Mouse (Mus musculus) cortical plate, adult 2 months (tissue): Measurements from ENCODE around the gene Rlf. TPM values are rescaled to one million over a fixed set of nuclear protein-coding genes. Genes with fewer than 3 reads are reported as not detected.

ENCODE experiments used
- H3K27ac ChIP-seq: fragments of 200-500 bp; 2 replicates; pipeline ENCODE4 v1.5.1; 2012; ENCODE audit warnings: low read length, control low read depth, inconsistent platforms; ENCODE audit not compliant: insufficient read depth
- H3K4me1 ChIP-seq: fragments of 200-500 bp; 2 replicates; pipeline ENCODE4 v1.6.1; 2011; ENCODE audit warnings: low read length; ENCODE audit not compliant: control insufficient read depth, insufficient read depth
- H3K4me3 ChIP-seq: fragments of 200-500 bp; 2 replicates; pipeline ENCODE4 v1.5.1; 2011; ENCODE audit warnings: mild to moderate bottlenecking, low read length, control low read depth; ENCODE audit not compliant: insufficient read depth
- CTCF ChIP-seq: fragments of 200-500 bp; IDR thresholded peaks from 2 replicates; pipeline ENCODE4 v1.5.1; 2011; ENCODE audit warnings: mild to moderate bottlenecking, control low read depth, low read length; ENCODE audit not compliant: insufficient read depth; ENCODE audit errors: extremely low read depth
- POLR2A ChIP-seq: fragments of 200-500 bp; IDR thresholded peaks from 2 replicates; pipeline ENCODE4 v1.6.1; 2011; ENCODE audit warnings: mild to moderate bottlenecking, low read length, control low read depth; ENCODE audit not compliant: insufficient read depth; ENCODE audit errors: extremely low read depth
- polyA plus RNA-seq: library from polyadenylated mRNA; depleted of rRNA; stranded (reverse); fragments of >200 nt; gene quantifications from 2 replicates; pipeline ENCODE4 v1.2.3, GENCODE M21; 2012

Gene Rlf
- polyA plus RNA-seq, 1 experiment, result 14.1 TPM

DNA sequence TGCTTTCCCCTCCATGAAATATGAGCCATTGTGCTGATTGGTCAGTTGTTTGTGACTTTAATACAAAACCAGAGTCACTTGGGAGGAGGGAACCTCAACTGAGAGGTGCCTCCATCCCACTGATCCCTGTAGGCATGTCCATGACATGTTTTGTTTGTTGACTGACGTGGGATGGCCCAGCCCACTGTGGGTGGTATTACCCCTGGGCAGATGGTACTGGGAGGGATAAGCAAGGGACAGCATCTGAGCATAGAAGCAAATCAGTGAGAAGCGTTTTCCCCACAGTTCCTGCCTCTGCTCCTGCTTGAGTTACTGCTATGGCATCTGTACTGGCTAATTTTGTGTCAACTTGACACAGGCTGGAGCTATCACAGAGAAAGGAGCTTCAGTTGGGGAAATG, 1.3 kb upstream of the Rlf start:
- Histone ChIP-seq H3K4me1 (no peaks in the 10 kb centered on the region), H3K4me3 (no peak overlapping the region), H3K27ac (no peak overlapping the region)
- TF ChIP-seq CTCF (no peak), POLR2A (no peak)

DNA sequence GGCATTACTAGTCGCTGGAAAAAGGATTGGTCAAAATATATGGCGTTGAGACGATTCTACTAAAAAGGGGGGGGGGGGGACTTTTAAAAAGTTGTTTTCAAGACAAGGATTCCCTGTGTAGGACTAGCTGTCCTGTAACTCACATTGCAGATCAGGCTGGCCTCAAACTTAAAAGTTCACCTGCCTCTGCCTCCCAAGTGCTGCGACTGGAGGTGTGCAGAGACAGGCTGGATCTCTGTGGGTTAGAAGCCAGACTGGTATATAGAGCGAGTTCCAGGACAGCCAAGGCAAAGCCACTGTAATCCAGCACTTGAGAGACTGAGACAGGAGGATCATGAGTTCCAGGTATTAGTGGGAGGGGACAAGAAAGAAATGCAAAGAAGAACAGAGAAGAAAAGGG, 605 bp upstream of the Rlf start:
- Histone ChIP-seq H3K4me3 (peak overlapping the region; percentile 47), H3K27ac (no peak overlapping the region), H3K4me1 (no peaks in the 10 kb centered on the region)
- TF ChIP-seq POLR2A, result no peak

- TF ChIP-seq CTCF, result no peak
- no peak for TF ChIP-seq POLR2A
- Histone ChIP-seq H3K4me1 (no peaks in the 10 kb centered on the region; the same call in 1 of the 2 replicates), H3K27ac (no peak overlapping the region), H3K4me3 (peak overlapping the region; percentile 47)
Measured at GRCm38 (mm10) chr4:121213936-121214792, 720 bp downstream of the Rlf start.

GRCm38 (mm10) chr4:121208911-121209310, 6.0 kb downstream of the Rlf start:
- no peak overlapping the region for H3K4me3 ChIP-seq
- no peak for TF ChIP-seq CTCF
- H3K4me1 ChIP-seq, result peaks cover 1% of the 10 kb centered on the region; the same call in 1 of the 2 replicates
- no peak overlapping the region for H3K27ac ChIP-seq

- no peak for TF ChIP-seq CTCF
- no peak for TF ChIP-seq POLR2A
- H3K4me1 ChIP-seq, result peaks cover 1% of the 10 kb centered on the region; the same call in 1 of the 2 replicates
- H3K4me3 ChIP-seq, result no peak overlapping the region
- no peak overlapping the region for H3K27ac ChIP-seq
Measured at GRCm38 (mm10) chr4:121197856-121198255, 17.0 kb downstream of the Rlf start.

GRCm38 (mm10) chr4:121196995-121197394, 17.9 kb downstream of the Rlf start:
- TF ChIP-seq CTCF (no peak), POLR2A (no peak)
- Histone ChIP-seq H3K4me3 (no peak overlapping the region), H3K4me1 (peaks cover 1% of the 10 kb centered on the region; the same call in 1 of the 2 replicates), H3K27ac (no peak overlapping the region)

DNA sequence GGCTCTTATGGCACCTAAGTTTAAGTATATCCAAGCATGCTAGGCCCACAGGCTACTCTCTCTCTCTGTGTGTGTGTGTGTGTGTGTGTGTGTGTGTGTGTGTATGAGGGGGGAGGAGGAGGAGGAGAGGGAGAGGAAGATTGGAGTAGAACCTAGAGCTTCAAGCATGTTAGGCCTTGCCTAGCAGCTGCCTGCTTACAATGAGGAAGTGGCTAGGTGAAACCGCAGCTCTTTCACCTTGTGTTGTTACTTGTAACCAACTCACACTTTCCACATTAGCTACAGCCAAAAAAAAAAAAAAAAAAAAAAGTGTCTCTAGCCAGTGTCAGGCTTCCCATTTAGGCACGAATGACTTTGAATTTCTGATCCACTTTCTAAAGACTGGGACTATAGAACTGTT, 18.7 kb downstream of the Rlf start:
- Histone ChIP-seq H3K4me1 (peaks cover 1% of the 10 kb centered on the region; the same call in 1 of the 2 replicates), H3K27ac (no peak overlapping the region), H3K4me3 (no peak overlapping the region)
- TF ChIP-seq CTCF (no peak), POLR2A (no peak)

DNA sequence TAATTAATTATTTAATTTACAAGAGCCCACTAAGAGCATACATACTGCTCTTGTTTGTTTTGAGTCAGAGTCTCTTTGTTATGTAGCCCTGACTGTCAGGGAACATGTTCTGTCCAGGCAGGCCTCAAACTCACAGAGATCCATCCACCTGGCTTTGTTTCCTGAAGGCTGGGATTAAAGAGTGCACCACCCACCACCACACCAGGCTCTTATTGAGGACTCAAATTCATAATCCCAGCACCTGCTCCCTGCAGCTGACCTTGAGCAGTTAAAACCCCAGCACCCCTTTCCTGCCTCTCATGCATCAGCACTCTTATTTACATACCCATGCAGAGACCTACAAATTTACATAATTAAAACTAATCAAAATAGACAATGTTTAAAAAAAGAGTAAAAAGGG, 20.1 kb downstream of the Rlf start:
- no peak overlapping the region for H3K4me3 ChIP-seq
- no peak overlapping the region for H3K27ac ChIP-seq
- H3K4me1 ChIP-seq, result peaks cover 1% of the 10 kb centered on the region; the same call in 1 of the 2 replicates
- TF ChIP-seq CTCF, result no peak
- no peak for TF ChIP-seq POLR2A

- no peak for TF ChIP-seq POLR2A
- TF ChIP-seq CTCF, result no peak
- H3K27ac ChIP-seq, result no peak overlapping the region
- H3K4me1 ChIP-seq, result peaks cover 1% of the 10 kb centered on the region; the same call in 1 of the 2 replicates
- no peak overlapping the region for H3K4me3 ChIP-seq
Measured at GRCm38 (mm10) chr4:121192306-121192705, 22.6 kb downstream of the Rlf start.

DNA sequence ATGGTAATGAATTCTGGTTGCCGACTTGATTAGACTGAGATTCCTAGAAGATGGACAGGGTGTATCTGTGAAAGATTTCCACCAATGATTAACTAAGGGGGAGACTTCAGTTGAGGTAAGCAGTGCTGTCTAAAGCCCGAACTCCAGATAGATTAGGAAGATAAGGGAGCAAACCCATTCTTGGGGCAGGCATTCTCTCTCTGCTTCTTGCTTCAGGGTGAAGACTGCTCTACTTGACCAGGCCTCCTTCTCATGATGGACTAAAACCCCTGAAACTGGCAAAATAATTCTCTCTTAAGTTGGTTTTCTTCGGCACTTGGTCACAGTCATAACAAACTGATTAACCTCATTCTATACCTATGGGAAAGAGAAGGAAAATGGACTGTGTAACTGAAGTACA, 25.5 kb downstream of the Rlf start:
- no peak overlapping the region for H3K27ac ChIP-seq
- no peak for TF ChIP-seq CTCF
- no peak for TF ChIP-seq POLR2A
- H3K4me3 ChIP-seq, result no peak overlapping the region
- no peaks in the 10 kb centered on the region for H3K4me1 ChIP-seq
